Mouse (Mus musculus) CD4-positive, CD25-positive, alpha-beta regulatory T cell (primary cell): ENCODE measurements around the gene Insrr. TPM values are rescaled to one million over a fixed set of nuclear protein-coding genes. Genes with fewer than 3 reads are reported as not detected.

Experiments used
- polyA plus RNA-seq: library from polyadenylated mRNA; unstranded; fragments of 100-300 nt; shearing (Covaris generic); gene quantifications from one replicate; pipeline ENCODE4 v1.2.1, GENCODE M21; 2017

Gene Insrr
- 0.25 TPM for polyA plus RNA-seq

DNA sequence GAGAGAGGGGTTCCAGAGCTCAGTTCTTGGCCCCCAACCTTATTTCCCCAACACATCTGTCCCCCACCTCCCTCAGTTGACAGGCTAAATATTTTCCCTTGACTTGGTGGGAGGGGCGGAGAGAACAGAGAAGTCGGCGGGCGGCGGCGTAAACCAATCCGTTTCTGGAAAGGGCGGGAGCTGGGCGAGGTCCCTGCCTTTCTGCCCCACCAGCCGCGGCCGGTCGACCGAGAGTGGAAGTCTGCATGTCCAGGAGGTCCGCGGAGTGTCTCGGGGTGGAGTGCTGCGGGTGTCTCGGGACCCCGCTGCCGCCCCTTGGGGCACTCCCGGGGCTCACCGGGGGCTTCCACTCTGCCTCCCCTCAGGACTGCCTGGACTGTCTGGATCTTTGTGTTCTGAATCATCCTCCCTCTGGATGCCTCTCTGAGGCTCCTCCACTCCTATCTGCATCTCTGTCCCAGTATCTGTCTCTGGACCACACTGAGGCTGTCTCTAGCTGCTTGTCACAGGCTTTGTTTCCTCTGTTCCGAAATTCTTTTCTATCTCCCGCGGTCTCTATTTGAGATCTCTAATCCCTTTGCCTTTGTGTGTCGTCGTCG is at the start of gene Insrr:
Gene Insrr, plus strand, starts transcription at position 216 of the 599 bp plus-strand sequence.

DNA sequence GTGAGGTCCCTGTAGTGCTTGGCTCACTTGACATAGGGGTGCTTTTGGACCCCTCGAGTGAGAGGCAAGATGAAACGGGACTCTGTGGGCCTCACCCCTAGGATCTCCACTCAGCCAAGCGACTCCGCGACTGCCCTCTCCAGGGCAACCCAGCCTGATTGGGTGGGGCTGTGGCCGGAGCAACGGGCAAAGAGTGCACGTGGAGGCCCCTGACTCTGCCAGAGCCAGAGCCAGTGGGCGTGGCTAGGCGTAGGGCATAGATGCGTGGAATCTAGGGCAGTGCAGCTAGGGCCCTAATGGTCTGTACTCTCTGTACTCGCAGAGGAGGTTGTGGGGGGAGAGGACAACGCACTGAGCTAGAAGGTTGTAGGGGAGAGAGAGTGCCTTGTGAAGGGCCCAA is 48.3 kb upstream of the Insrr start, which contains the start of gene Lrrc71:
Gene Lrrc71, minus strand, starts transcription at position 195 of the 400 bp plus-strand sequence.

DNA sequence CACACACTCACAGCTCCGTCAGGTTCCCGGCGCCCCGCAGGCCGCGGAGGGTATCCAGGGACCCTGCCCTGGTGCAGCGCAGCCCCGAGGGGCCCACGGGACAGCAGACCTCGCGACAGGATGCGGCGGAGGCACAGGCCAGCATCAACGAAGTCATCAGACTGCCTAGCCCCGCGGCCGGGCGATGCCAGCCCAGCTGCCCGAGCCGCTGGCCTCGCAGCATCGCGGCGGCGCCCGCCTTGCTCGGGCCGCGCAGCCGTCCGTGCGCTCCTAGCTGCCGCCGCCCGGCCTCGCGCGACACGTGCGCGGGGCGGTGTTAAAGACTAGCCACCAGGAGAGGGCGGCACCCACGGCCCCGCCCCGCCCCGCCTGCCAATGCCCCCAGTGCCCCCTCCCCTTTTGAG is 1.8 kb upstream of the Insrr start, which contains the start of gene Ntrk1:
Gene Ntrk1, minus strand, starts transcription at position 241 of the 404 bp plus-strand sequence.

DNA sequence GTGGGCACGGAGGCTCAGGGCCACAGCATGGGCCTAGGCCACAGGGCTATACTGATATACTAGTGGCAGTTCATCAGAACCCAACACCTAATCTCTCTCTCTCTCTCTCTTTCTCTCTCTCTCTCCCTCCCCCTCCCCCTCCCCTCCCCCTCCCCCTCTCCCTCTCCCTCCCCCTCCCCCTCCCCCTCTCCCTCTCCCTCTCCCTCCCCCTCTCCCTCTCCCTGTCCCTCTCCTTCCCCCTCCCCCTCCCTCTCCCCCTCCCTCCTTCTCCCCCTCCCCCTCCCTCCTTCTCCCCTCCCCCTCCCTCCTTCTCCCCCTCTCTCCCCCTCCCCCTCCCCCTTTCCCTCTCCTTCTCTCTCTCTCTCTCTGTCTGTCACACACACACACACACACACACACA is 27.5 kb downstream of the Insrr start, which contains the start of gene Pear1:
Gene Pear1, minus strand, starts transcription at position 101 of the 400 bp plus-strand sequence.

DNA sequence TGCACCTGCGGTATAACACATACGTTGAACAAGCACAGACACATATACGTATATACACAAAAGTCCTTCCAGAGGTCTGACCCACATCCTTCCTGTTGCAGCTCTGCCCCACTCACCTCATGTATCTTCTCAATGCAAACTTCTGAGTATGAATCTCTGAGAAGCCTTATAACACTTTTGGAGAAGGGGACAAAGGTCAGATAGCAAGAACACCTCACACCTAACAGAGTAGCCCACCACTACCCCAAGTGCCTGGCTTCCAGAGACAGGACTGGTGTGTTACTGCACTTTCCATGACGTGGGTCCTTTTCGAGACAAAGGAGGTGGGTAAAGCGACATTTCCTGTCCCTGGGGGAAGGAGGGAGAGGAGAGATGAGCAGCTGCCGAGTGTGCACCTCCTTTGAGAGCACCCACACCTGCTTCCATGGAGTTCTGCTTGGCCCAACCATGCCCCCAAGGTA is 49.9 kb downstream of the Insrr start, which contains the start of gene Sh2d2a:
Gene Sh2d2a, plus strand, starts transcription at position 106 of the 461 bp plus-strand sequence.

Other genes with a start within 250 kb of the Insrr start
- gene Arhgef11, start 179.4 kb upstream of the Insrr start, polyA plus RNA-seq: 18.6 TPM
- 0.31 TPM for gene Lrrc71, start 48.3 kb upstream of the Insrr start, polyA plus RNA-seq
- 0.51 TPM for gene Ntrk1, start 1.8 kb upstream of the Insrr start, polyA plus RNA-seq
- gene Pear1, start 27.4 kb downstream of the Insrr start, polyA plus RNA-seq: 74.7 TPM
- gene Sh2d2a, start 49.8 kb downstream of the Insrr start, polyA plus RNA-seq: 256 TPM
- 20.5 TPM for gene Prcc, start 88.7 kb downstream of the Insrr start, polyA plus RNA-seq
- gene Hdgf, start 109.4 kb downstream of the Insrr start, polyA plus RNA-seq: 165 TPM
- 127 TPM for gene Mrpl24, start 122.6 kb downstream of the Insrr start, polyA plus RNA-seq
- 32.6 TPM for gene Isg20l2, start 133.4 kb downstream of the Insrr start, polyA plus RNA-seq
- gene Rrnad1, start 133.8 kb downstream of the Insrr start, polyA plus RNA-seq: 29.8 TPM
- gene Crabp2, start 151.7 kb downstream of the Insrr start, polyA plus RNA-seq: not detected
- 0.16 TPM for gene Nes, start 174.1 kb downstream of the Insrr start, polyA plus RNA-seq
- not detected for gene Bcan, start 203.3 kb downstream of the Insrr start, polyA plus RNA-seq
- gene Hapln2, start 230.6 kb downstream of the Insrr start, polyA plus RNA-seq: 0.13 TPM
- gene Gpatch4, start 246.2 kb downstream of the Insrr start, polyA plus RNA-seq: 30.2 TPM